In the genomic region with DNA sequence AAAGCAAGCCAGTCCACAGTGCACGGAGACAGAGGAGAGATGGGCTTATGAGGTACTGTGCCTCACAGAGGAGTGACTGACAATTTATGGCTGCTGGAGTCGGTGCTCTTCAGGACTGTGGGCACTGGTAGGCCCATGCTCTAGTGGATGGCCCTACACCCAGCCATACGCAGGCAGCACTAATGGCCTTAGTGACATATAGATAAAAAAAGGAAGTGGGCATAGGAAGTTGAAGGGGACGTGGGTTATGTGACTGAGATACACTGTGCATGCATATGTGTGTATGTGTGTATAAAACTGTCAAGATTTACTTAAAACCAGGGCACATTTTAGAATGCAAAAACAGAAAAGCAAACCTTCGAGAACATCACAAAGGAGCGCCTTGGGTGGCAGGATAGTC, we compare ENCODE assay signal across 26 mouse cellular contexts.
"Had no signal": no experiment of that assay in that cellular context is flagged by ENCODE, and none has a peak within 500 bp of the region (broad histone marks: within the 10 kb centered on the region; RNA-seq: fewer than 3 reads in every experiment).

No protein-coding gene starts in this region.

- H3K9me3 ChIP-seq: heart, embryonic 13.5 days; heart, embryonic 15.5 days; hindbrain, embryonic 13.5 days; hindbrain, embryonic 15.5 days; kidney, embryonic 15.5 days; limb, embryonic 10.5 days; limb, embryonic 12.5 days had no signal

- H3K4me2 ChIP-seq: heart, embryonic 11.5 days; heart, embryonic 13.5 days; heart, embryonic 15.5 days; hindbrain, embryonic 13.5 days; hindbrain, embryonic 15.5 days; kidney, embryonic 15.5 days; limb, embryonic 12.5 days; liver, embryonic 11.5 days had no signal

- H3K9ac ChIP-seq: heart, embryonic 13.5 days; heart, embryonic 15.5 days; hindbrain, embryonic 13.5 days; hindbrain, embryonic 15.5 days; kidney, embryonic 15.5 days; limb, embryonic 12.5 days had no signal

- H3K27ac ChIP-seq: heart, adult 2 months; heart, embryonic 13.5 days; heart, embryonic 15.5 days; hindbrain, embryonic 13.5 days; hindbrain, embryonic 15.5 days; hindbrain, postnatal 0 days; kidney, embryonic 15.5 days; kidney, postnatal 0 days; layer of hippocampus, adult 2 months; left cerebral cortex, adult 2 months; limb, embryonic 10.5 days; limb, embryonic 12.5 days had no signal

- DNase-seq: gastrocnemius, postnatal 10 days; gastrocnemius, postnatal 25 days; heart, adult 11 months; heart, adult 2 months; heart, postnatal 14 days; heart, postnatal 36 days; kidney, adult 11 months; kidney, adult 2 months; kidney, adult 9 months; kidney, postnatal 25 days; kidney, postnatal 4 days; liver had no signal

- H3K27me3 ChIP-seq: heart, embryonic 13.5 days; heart, embryonic 15.5 days; hindbrain, embryonic 13.5 days; hindbrain, embryonic 15.5 days; kidney, embryonic 15.5 days; limb, embryonic 12.5 days had no signal

- H3K4me1 ChIP-seq: hindbrain, embryonic 13.5 days; hindbrain, embryonic 15.5 days had no signal

- H3K4me3 ChIP-seq: heart, adult 2 months; heart, embryonic 13.5 days; heart, embryonic 15.5 days; hindbrain, embryonic 13.5 days; hindbrain, embryonic 15.5 days; kidney, embryonic 15.5 days; layer of hippocampus, adult 2 months; left cerebral cortex, adult 2 months; limb, embryonic 10.5 days; limb, embryonic 12.5 days had no signal

- H3K36me3 ChIP-seq: heart, embryonic 13.5 days; heart, embryonic 15.5 days; hindbrain, embryonic 13.5 days; hindbrain, embryonic 15.5 days; kidney, embryonic 15.5 days; limb, embryonic 10.5 days; limb, embryonic 12.5 days had no signal

- ATAC-seq: hindbrain, postnatal 0 days; intestine, embryonic 16.5 days had no signal
